Mouse (Mus musculus) MEL (cell line): ENCODE measurements around the gene Vps39. TPM values are rescaled to one million over a fixed set of nuclear protein-coding genes. Genes with fewer than 3 reads are reported as not detected.

Experiments
- DNase-seq: peaks from one replicate; pipeline ENCODE4 v3.0.0; 2011; ENCODE audit warnings: low read depth, low spot score
- H3K27ac ChIP-seq: 2 replicates; pipeline ENCODE4 v1.5.1; 2012; ENCODE audit warnings: low read depth, mild to moderate bottlenecking, control low read depth, low read length, moderate library complexity; ENCODE audit not compliant: control insufficient read depth
- H3K27me3 ChIP-seq, 2 experiments: fragments of 150-350 bp in 1 of 2; sonication (generic) in 1 of 2; 2 replicates each; pipeline ENCODE4 v1.6.1; 2012; ENCODE audit warnings: low read length in 2 of 2, mild to moderate bottlenecking in 2 of 2, improper control_type of control experiment in 1 of 2, moderate library complexity in 1 of 2; ENCODE audit not compliant: insufficient read depth in 2 of 2, control insufficient read depth in 1 of 2
- H3K36me3 ChIP-seq, 2 experiments: 2 replicates each; pipeline ENCODE4 v1.6.1; 2012 to 2014; ENCODE audit warnings: low read length in 2 of 2, improper control_type of control experiment in 1 of 2, inconsistent platforms in 1 of 2, mild to moderate bottlenecking in 1 of 2; ENCODE audit not compliant: insufficient read depth in 2 of 2, control insufficient read depth in 1 of 2
- H3K4me1 ChIP-seq, 2 experiments: fragments of 150-350 bp in 1 of 2; sonication (generic) in 1 of 2; 2 replicates each; pipeline ENCODE4 v1.6.1; 2012; ENCODE audit warnings: low read length in 2 of 2, improper control_type of control experiment in 1 of 2, mild to moderate bottlenecking in 1 of 2; ENCODE audit not compliant: insufficient read depth in 2 of 2, control insufficient read depth in 1 of 2
- H3K4me3 ChIP-seq, 2 experiments: fragments of 150-350 bp in 1 of 2; sonication (generic) in 1 of 2; 2 replicates each; pipeline ENCODE4 v1.5.1; 2012; ENCODE audit warnings: low read depth in 2 of 2, low read length in 2 of 2, mild to moderate bottlenecking in 2 of 2, moderate library complexity in 2 of 2, control low read depth in 1 of 2, improper control_type of control experiment in 1 of 2; ENCODE audit not compliant: control insufficient read depth in 1 of 2, insufficient read depth in 1 of 2
- H3K79me2 ChIP-seq: 2 replicates; pipeline ENCODE4 v1.6.1; 2012; ENCODE audit warnings: mild to moderate bottlenecking, low read length, moderate library complexity; ENCODE audit not compliant: control insufficient read depth, poor library complexity, insufficient read depth
- H3K9ac ChIP-seq: 2 replicates; pipeline ENCODE4 v1.6.1; 2012; ENCODE audit warnings: low read depth, mild to moderate bottlenecking, control low read depth, low read length, moderate library complexity; ENCODE audit not compliant: control insufficient read depth, poor library complexity, severe bottlenecking
- H3K9me3 ChIP-seq: fragments of 150-350 bp; sonication (generic); replicated peaks from 2 replicates; pipeline ENCODE4 v1.6.1; 2012; ENCODE audit warnings: mild to moderate bottlenecking, low read length, improper control_type of control experiment, moderate library complexity; ENCODE audit not compliant: insufficient read depth
- BHLHE40 ChIP-seq: IDR thresholded peaks from 2 replicates; pipeline ENCODE4 v1.6.1; 2012; ENCODE audit warnings: low read depth, mild to moderate bottlenecking, inconsistent platforms, low read length, improper control_type of control experiment, borderline replicate concordance
- CHD1 ChIP-seq: IDR thresholded peaks from 2 replicates; pipeline ENCODE4 v1.6.1; 2012; ENCODE audit warnings: low read depth, mild to moderate bottlenecking, inconsistent platforms, low read length, improper control_type of control experiment
- CTCF ChIP-seq, 3 experiments: IDR thresholded peaks in 2 of 3; conservative IDR thresholded peaks in 1 of 3; 2 replicates each; pipeline ENCODE4 v1.5.1; 2011 to 2012; ENCODE audit warnings: low read length in 3 of 3, low read depth in 2 of 3, mild to moderate bottlenecking in 2 of 3, improper control_type of control experiment in 1 of 3, inconsistent platforms in 1 of 3, mixed read lengths in 1 of 3, moderate library complexity in 1 of 3; ENCODE audit not compliant: control insufficient read depth in 1 of 3, insufficient read depth in 1 of 3, poor library complexity in 1 of 3, severe bottlenecking in 1 of 3
- E2F4 ChIP-seq: IDR thresholded peaks from 2 replicates; pipeline ENCODE4 v1.6.1; 2011; ENCODE audit warnings: low read depth, low read length, improper control_type of control experiment, borderline replicate concordance
- EP300 ChIP-seq, 2 experiments: IDR thresholded peaks; 2 replicates each; pipeline ENCODE4 v1.6.1; 2011; ENCODE audit warnings: improper control_type of control experiment in 2 of 2, low read length in 2 of 2, low read depth in 1 of 2, mild to moderate bottlenecking in 1 of 2
- GABPA ChIP-seq: IDR thresholded peaks from 2 replicates; pipeline ENCODE4 v1.6.1; 2012; ENCODE audit warnings: low read depth, mild to moderate bottlenecking, inconsistent platforms, low read length, improper control_type of control experiment, moderate library complexity
- GATA1 ChIP-seq: IDR thresholded peaks from 2 replicates; pipeline ENCODE4 v1.6.1; 2011; ENCODE audit warnings: low read depth, low read length, improper control_type of control experiment
- KAT2A ChIP-seq: conservative IDR thresholded peaks from 2 replicates; pipeline ENCODE4 v1.6.1; 2012; ENCODE audit warnings: low read depth, low read length, improper control_type of control experiment, inconsistent platforms
- MEF2A ChIP-seq: IDR thresholded peaks from 2 replicates; pipeline ENCODE4 v1.6.1; 2014; ENCODE audit warnings: low read depth, mild to moderate bottlenecking, inconsistent platforms, low read length, improper control_type of control experiment; ENCODE audit not compliant: poor library complexity, insufficient replicate concordance, severe bottlenecking; ENCODE audit errors: extremely low read depth
- NELFE ChIP-seq: IDR thresholded peaks from 2 replicates; pipeline ENCODE4 v1.6.1; 2011; ENCODE audit warnings: low read depth, low read length, improper control_type of control experiment
- POLR2A ChIP-seq, 2 experiments: IDR thresholded peaks; 2 replicates each; pipeline ENCODE4 v1.6.1; 2011 to 2012; ENCODE audit warnings: low read length in 2 of 2, mild to moderate bottlenecking in 2 of 2, control low read depth in 1 of 2, improper control_type of control experiment in 1 of 2, low read depth in 1 of 2, moderate library complexity in 1 of 2; ENCODE audit not compliant: control insufficient read depth in 1 of 2, insufficient read depth in 1 of 2, poor library complexity in 1 of 2
- RAD21 ChIP-seq: IDR thresholded peaks from 2 replicates; pipeline ENCODE4 v1.6.1; 2011; ENCODE audit warnings: mild to moderate bottlenecking, low read depth, low read length, improper control_type of control experiment
- SMC3 ChIP-seq: IDR thresholded peaks from 2 replicates; pipeline ENCODE4 v1.6.1; 2011; ENCODE audit warnings: low read depth, low read length, improper control_type of control experiment
- TAL1 ChIP-seq: IDR thresholded peaks from 2 replicates; pipeline ENCODE4 v1.6.1; 2012; ENCODE audit warnings: mild to moderate bottlenecking, inconsistent platforms, low read length, moderate library complexity, mixed read lengths
- TBP ChIP-seq: IDR thresholded peaks from 2 replicates; pipeline ENCODE4 v1.8.0; 2011; ENCODE audit warnings: low read depth, low read length, improper control_type of control experiment
- TCF12 ChIP-seq: IDR thresholded peaks from 2 replicates; pipeline ENCODE4 v1.6.1; 2014; ENCODE audit warnings: low read depth, mild to moderate bottlenecking, inconsistent platforms, low read length, improper control_type of control experiment, moderate library complexity
- UBTF ChIP-seq: IDR thresholded peaks from 2 replicates; pipeline ENCODE4 v1.6.1; 2012; ENCODE audit warnings: low read depth, mild to moderate bottlenecking, inconsistent platforms, low read length, improper control_type of control experiment, moderate library complexity, borderline replicate concordance; ENCODE audit not compliant: insufficient read depth
- USF1 ChIP-seq: IDR thresholded peaks from 2 replicates; pipeline ENCODE4 v1.6.1; 2014; ENCODE audit warnings: low read depth, mild to moderate bottlenecking, inconsistent platforms, low read length, improper control_type of control experiment, moderate library complexity
- ZC3H11A ChIP-seq: IDR thresholded peaks from 2 replicates; pipeline ENCODE4 v1.6.1; 2012; ENCODE audit warnings: low read depth, mild to moderate bottlenecking, inconsistent platforms, low read length, improper control_type of control experiment
- ZKSCAN1 ChIP-seq: IDR thresholded peaks from 2 replicates; pipeline ENCODE4 v1.6.1; 2012; ENCODE audit warnings: low read depth, mild to moderate bottlenecking, inconsistent platforms, low read length, improper control_type of control experiment, moderate library complexity
- ZMIZ1 ChIP-seq: IDR thresholded peaks from 2 replicates; pipeline ENCODE4 v1.6.1; 2012; ENCODE audit warnings: low read depth, mild to moderate bottlenecking, inconsistent platforms, low read length, improper control_type of control experiment, moderate library complexity
- ZNF384 ChIP-seq: IDR thresholded peaks from 2 replicates; pipeline ENCODE4 v1.6.1; 2012; ENCODE audit warnings: low read depth, mild to moderate bottlenecking, inconsistent platforms, low read length, improper control_type of control experiment
- polyA plus RNA-seq, 2 experiments: library from polyadenylated mRNA; stranded (reverse) in 1 of 2; unstranded in 1 of 2; fragments of >175 nt in 1 of 2; fragments of >200 nt in 1 of 2; gene quantifications; 2 replicates each; pipeline versions ENCODE4 v1.2.1 to v1.2.4; 2012; ENCODE audit warnings: low replicate concordance in 2 of 2, low read depth in 1 of 2; ENCODE audit not compliant: insufficient read length in 2 of 2, insufficient read depth in 1 of 2, missing spikeins in 1 of 2
- total RNA-seq: library from RNA; depleted of rRNA; stranded (reverse); fragments of 300-350 nt; gene quantifications from 2 replicates; pipeline ENCODE4 v1.2.3, GENCODE M21; 2012; rRNA removed

The Vps39 gene
- total and polyA plus RNA-seq, 3 experiments, result 19.6 to 20.9 TPM; not detected in 1

DNA sequence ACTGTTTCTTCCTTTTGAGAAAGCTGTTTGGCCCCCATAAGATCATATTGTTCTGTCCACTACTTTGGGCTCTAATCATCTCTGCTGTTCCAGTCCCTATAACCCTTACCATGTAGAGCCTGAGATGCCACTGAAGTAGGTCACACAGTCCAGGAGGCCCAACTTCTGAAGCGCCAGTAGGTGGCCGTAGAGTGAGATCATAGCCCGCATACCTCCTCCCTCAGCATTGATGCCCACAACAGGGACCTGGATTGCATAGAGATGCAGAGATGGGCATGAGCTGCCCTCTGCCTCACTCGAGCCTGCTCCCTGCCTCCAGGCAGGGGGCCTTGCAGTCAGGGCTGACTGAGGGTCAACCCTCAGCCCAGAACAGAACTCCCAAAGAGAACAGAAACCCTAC is 76.0 kb downstream of the Vps39 start:
- TF ChIP-seq UBTF (no peak), USF1 (no peak), TAL1 (no peak), GABPA (no peak), NELFE (no peak), TBP (no peak), ZKSCAN1 (no peak), ZC3H11A (no peak), GATA1 (no peak), CHD1 (no peak), ZNF384 (no peak), POLR2A (IDR thresholded peaks at IDR 0.05; ENCODE audit: control insufficient read depth in 1 of 2, insufficient read depth in 1 of 2, low read depth in 1 of 2, low read length in 2 of 2, poor library complexity in 1 of 2) (no peak), KAT2A (no peak), EP300 (IDR thresholded peaks at IDR 0.05; ENCODE audit: low read depth in 1 of 2, low read length in 2 of 2) (no peak), BHLHE40 (no peak), SMC3 (no peak), ZMIZ1 (no peak)
- H3K4me1 ChIP-seq, result 0 out of 4 replicates have a peak, but pooled peaks cover 0 to 3% of the 10 kb centered on the region in 2 experiments
- no peak overlapping the region for H3K4me3 ChIP-seq
- DNase-seq, result no peak
- H3K9me3 ChIP-seq, result no peaks in the 10 kb centered on the region
- no peaks in the 10 kb centered on the region for H3K36me3 ChIP-seq
- no peak overlapping the region for H3K27ac ChIP-seq
- peaks cover 2 to 4% of the 10 kb centered on the region in 2 experiments; a peak in 2 of 4 replicates for H3K27me3 ChIP-seq
- H3K9ac ChIP-seq, result no peak overlapping the region
- H3K79me2 ChIP-seq, result no peaks in the 10 kb centered on the region

GRCm38 (mm10) chr2:120268635-120269034 is 84.3 kb downstream of the Vps39 start:
- no peak overlapping the region for H3K9ac ChIP-seq
- H3K4me1 ChIP-seq, result peaks cover 0 to 5% of the 10 kb centered on the region in 2 experiments; a peak in 1 of 4 replicates
- H3K27ac ChIP-seq, result no peak overlapping the region
- no peaks in the 10 kb centered on the region for H3K79me2 ChIP-seq
- H3K4me3 ChIP-seq, result no peak overlapping the region
- no peak for TF ChIP-seq ZMIZ1
- TF ChIP-seq CHD1, result no peak
- TF ChIP-seq MEF2A, result no peak
- peak; percentile 41 to 68 (median 62) for TF ChIP-seq CTCF (IDR thresholded peaks at IDR 0.05 in 2 of 3, conservative IDR thresholded peaks at IDR 0.05 in 1 of 3; ENCODE audit: control insufficient read depth in 1 of 3, insufficient read depth in 1 of 3, low read depth in 2 of 3, low read length in 3 of 3, poor library complexity in 1 of 3, severe bottlenecking in 1 of 3)
- peak; percentile 11; the same call in 1 of the 2 replicates for TF ChIP-seq RAD21
- no peak for TF ChIP-seq TCF12
- TF ChIP-seq SMC3, result peak; percentile 35
- TF ChIP-seq E2F4, result no peak
- no peaks in the 10 kb centered on the region for H3K9me3 ChIP-seq
- H3K36me3 ChIP-seq, result no peaks in the 10 kb centered on the region
- H3K27me3 ChIP-seq, result peaks cover 2 to 4% of the 10 kb centered on the region in 2 experiments; a peak in 2 of 4 replicates
- peak; percentile 63 for DNase-seq

Other genes with a start within 250 kb of the Vps39 start
- gene Ehd4, start 198.5 kb downstream of the Vps39 start, total RNA-seq, result 14.1 and 15.8 TPM in 2 replicates
- gene Ehd4, start 198.5 kb downstream of the Vps39 start, polyA plus RNA-seq, result 10 to 100 TPM in 1 of 2 experiments, not detected in 1; 35.5 TPM
- gene Pla2g4e, start 107.8 kb downstream of the Vps39 start, total RNA-seq, result not detected in 2 replicates
- not detected for gene Pla2g4e, start 107.8 kb downstream of the Vps39 start, polyA plus RNA-seq
- gene Pla2g4d, start 63.9 kb downstream of the Vps39 start, total RNA-seq, result not detected in 2 replicates
- not detected for gene Pla2g4d, start 63.9 kb downstream of the Vps39 start, polyA plus RNA-seq
- 0.07 TPM in 1 of 2 replicates, not detected in the other for gene Pla2g4f, start 39.0 kb downstream of the Vps39 start, total RNA-seq
- not detected for gene Pla2g4f, start 39.0 kb downstream of the Vps39 start, polyA plus RNA-seq
- gene Ganc, start 50.8 kb upstream of the Vps39 start, total RNA-seq, result 2.0 and 3.1 TPM in 2 replicates
- 1 to 10 TPM in 1 of 2 experiments, not detected in 1; 4.4 TPM for gene Ganc, start 50.8 kb upstream of the Vps39 start, polyA plus RNA-seq
- 26.0 and 28.0 TPM in 2 replicates for gene Tmem87a, start 51.0 kb upstream of the Vps39 start, total RNA-seq
- 10 to 100 TPM in 1 of 2 experiments, not detected in 1; 23.9 TPM for gene Tmem87a, start 51.0 kb upstream of the Vps39 start, polyA plus RNA-seq
- not detected in 2 replicates for gene Capn3, start 102.9 kb upstream of the Vps39 start, total RNA-seq
- gene Capn3, start 102.9 kb upstream of the Vps39 start, polyA plus RNA-seq, result not detected
- gene Zfp106, start 210.7 kb upstream of the Vps39 start, total RNA-seq, result 63.9 and 78.8 TPM in 2 replicates
- gene Zfp106, start 210.7 kb upstream of the Vps39 start, polyA plus RNA-seq, result 100 to 1,000 TPM in 1 of 2 experiments, 10 to 100 TPM in 1; 80.6 to 130 TPM
- 41.5 and 50.8 TPM in 2 replicates for gene Snap23, start 214.5 kb upstream of the Vps39 start, total RNA-seq
- 10 to 100 TPM in 1 of 2 experiments, not detected in 1; 81.5 TPM for gene Snap23, start 214.5 kb upstream of the Vps39 start, polyA plus RNA-seq